Mouse (Mus musculus) forebrain, embryonic 16.5 days (tissue): ENCODE results near the gene Slc29a1. TPM values are rescaled to one million over a fixed set of nuclear protein-coding genes. Genes with fewer than 3 reads are reported as not detected.
A peak's percentile ranks its signal among the peaks of the same experiment; 100 is the strongest.

Experiments used
- ATAC-seq: fragments of 200-750 bp; cut with Nextera tagmentation; 2 replicates; pipeline ENCODE4 v1.8.0; 2017; ENCODE audit warnings: mild to moderate bottlenecking, moderate library complexity
- H3K27ac ChIP-seq: fragments of 300-500 bp; sonication (generic); 2 replicates; pipeline ENCODE4 v1.5.1; 2014; ENCODE audit warnings: low read length, control low read depth
- H3K27me3 ChIP-seq: fragments of 300-500 bp; sonication (generic); replicated peaks from 2 replicates; pipeline ENCODE4 v1.6.1; 2014; ENCODE audit warnings: low read length; ENCODE audit not compliant: control insufficient read depth, insufficient read depth
- H3K36me3 ChIP-seq: fragments of 300-500 bp; sonication (generic); 2 replicates; pipeline ENCODE4 v1.6.1; 2014; ENCODE audit not compliant: control insufficient read depth, insufficient read depth
- H3K4me1 ChIP-seq: fragments of 300-500 bp; sonication (generic); replicated peaks from 2 replicates; pipeline ENCODE4 v1.6.1; 2014; ENCODE audit warnings: low read length; ENCODE audit not compliant: control insufficient read depth, insufficient read depth
- H3K4me2 ChIP-seq: fragments of 300-500 bp; sonication (generic); 2 replicates; pipeline ENCODE4 v1.6.1; 2014; ENCODE audit warnings: mild to moderate bottlenecking, low read length, control low read depth
- H3K4me3 ChIP-seq: fragments of 300-500 bp; sonication (generic); replicated peaks from 2 replicates; pipeline ENCODE4 v1.5.1; 2014; ENCODE audit warnings: mild to moderate bottlenecking, low read length, control low read depth
- H3K9ac ChIP-seq: fragments of 300-500 bp; sonication (generic); replicated peaks from 2 replicates; pipeline ENCODE4 v1.6.1; 2014; ENCODE audit warnings: low read depth, low read length, control low read depth
- H3K9me3 ChIP-seq: fragments of 300-500 bp; sonication (generic); 2 replicates; pipeline ENCODE4 v1.6.1; 2016; ENCODE audit warnings: low read length; ENCODE audit not compliant: control insufficient read depth
- WGBS: fragments of 180-500 bp; shearing (Covaris S2); extraction: QIAGEN DNeasy Blood & Tissue Kit; methylation state at CpG from one replicate; pipeline ENCODE4 v1.1.7; 2014; 5-methylcytosine and 5-hydroxymethylcytosine counted together
- polyA plus RNA-seq: library from polyadenylated mRNA; unstranded; fragments of >200 nt; fragmentation: Nextera tagmentation; extraction: Ambion mirVana; gene quantifications from 2 replicates; pipeline ENCODE4 v1.2.1, GENCODE M21; 2015

Slc29a1 gene
- polyA plus RNA-seq, 1 experiment from 2014 or later = 79.7 TPM

- H3K4me3 ChIP-seq = no peak overlapping the region
- H3K27ac ChIP-seq = no peak overlapping the region; the same call in 1 of the 2 replicates
- H3K9ac ChIP-seq = no peak overlapping the region
- peaks cover 7% of the 10 kb centered on the region for H3K4me1 ChIP-seq
- H3K4me2 ChIP-seq = no peak overlapping the region
- H3K9me3 ChIP-seq = no peaks in the 10 kb centered on the region
- ATAC-seq = no peak
- 60% methylated on average over 23 of the region's 23 CpGs for WGBS
- peaks cover 8% of the 10 kb centered on the region; the same call in 1 of the 2 replicates for H3K36me3 ChIP-seq
- H3K27me3 ChIP-seq = no peaks in the 10 kb centered on the region
Measured at GRCm38 (mm10) chr17:45585725-45586448, 13.5 kb downstream of the Slc29a1 start.

- H3K27me3 ChIP-seq = no peaks in the 10 kb centered on the region
- peak; percentile 53 for ATAC-seq
- peak overlapping the region; percentile 57 for H3K27ac ChIP-seq
- no peak overlapping the region for H3K4me3 ChIP-seq
- peaks cover 8% of the 10 kb centered on the region; the same call in 1 of the 2 replicates for H3K36me3 ChIP-seq
- H3K9me3 ChIP-seq = no peaks in the 10 kb centered on the region
- 26% methylated on average over 14 of the region's 14 CpGs for WGBS
- H3K4me2 ChIP-seq = no peak overlapping the region
- H3K4me1 ChIP-seq = peaks cover 7% of the 10 kb centered on the region
- no peak overlapping the region; the same call in 1 of the 2 replicates for H3K9ac ChIP-seq
Measured at GRCm38 (mm10) chr17:45584939-45585678, 14.3 kb downstream of the Slc29a1 start.

- ATAC-seq = peak; percentile 24
- Histone ChIP-seq H3K4me3 (no peak overlapping the region), H3K4me2 (no peak overlapping the region), H3K27me3 (no peaks in the 10 kb centered on the region), H3K9me3 (no peaks in the 10 kb centered on the region), H3K4me1 (peaks cover 7% of the 10 kb centered on the region), H3K36me3 (peaks cover 8% of the 10 kb centered on the region; the same call in 1 of the 2 replicates), H3K9ac (no peak overlapping the region; the same call in 1 of the 2 replicates), H3K27ac (peak overlapping the region; percentile 57)
- WGBS = 33% methylated on average over 12 of the region's 12 CpGs
Measured at GRCm38 (mm10) chr17:45584096-45584896, 15.1 kb downstream of the Slc29a1 start.

GRCm38 (mm10) chr17:45582715-45583355 is 16.6 kb downstream of the Slc29a1 start:
- ATAC-seq = no peak
- Histone ChIP-seq H3K27ac (no peak overlapping the region), H3K36me3 (peaks cover 8% of the 10 kb centered on the region; the same call in 1 of the 2 replicates), H3K27me3 (no peaks in the 10 kb centered on the region), H3K9me3 (no peaks in the 10 kb centered on the region), H3K4me3 (no peak overlapping the region), H3K9ac (no peak overlapping the region), H3K4me2 (no peak overlapping the region), H3K4me1 (peaks cover 7% of the 10 kb centered on the region)
- 71% methylated on average over 6 of the region's 6 CpGs for WGBS

GRCm38 (mm10) chr17:45582188-45582587 is 17.2 kb downstream of the Slc29a1 start:
- Histone ChIP-seq H3K36me3 (peaks cover 7% of the 10 kb centered on the region; the same call in 1 of the 2 replicates), H3K27me3 (no peaks in the 10 kb centered on the region), H3K9me3 (no peaks in the 10 kb centered on the region), H3K4me1 (peaks cover 7% of the 10 kb centered on the region), H3K27ac (no peak overlapping the region), H3K4me2 (no peak overlapping the region), H3K4me3 (no peak overlapping the region), H3K9ac (no peak overlapping the region)
- 91% methylated on average over 6 of the region's 6 CpGs for WGBS
- ATAC-seq = no peak

GRCm38 (mm10) chr17:45581567-45581983 is 17.8 kb downstream of the Slc29a1 start:
- Histone ChIP-seq H3K27me3 (no peaks in the 10 kb centered on the region), H3K4me1 (peaks cover 7% of the 10 kb centered on the region), H3K4me2 (no peak overlapping the region), H3K36me3 (peaks cover 3% of the 10 kb centered on the region; the same call in 1 of the 2 replicates), H3K4me3 (no peak overlapping the region), H3K9me3 (no peaks in the 10 kb centered on the region), H3K27ac (no peak overlapping the region), H3K9ac (no peak overlapping the region)
- WGBS = 8% methylated on average over 2 of the region's 2 CpGs
- no peak for ATAC-seq

- 53% methylated on average over 12 of the region's 12 CpGs for WGBS
- no peak overlapping the region for H3K4me3 ChIP-seq
Measured at GRCm38 (mm10) chr17:45580958-45581477, 18.4 kb downstream of the Slc29a1 start.

GRCm38 (mm10) chr17:45579554-45579953 is 19.9 kb downstream of the Slc29a1 start:
- no peak overlapping the region for H3K4me3 ChIP-seq
- no peak overlapping the region for H3K4me2 ChIP-seq
- WGBS = 89% methylated on average over 4 of the region's 4 CpGs
- H3K9me3 ChIP-seq = no peaks in the 10 kb centered on the region
- no peaks in the 10 kb centered on the region for H3K27me3 ChIP-seq
- no peak for ATAC-seq
- H3K4me1 ChIP-seq = peaks cover 10% of the 10 kb centered on the region
- no peak overlapping the region for H3K27ac ChIP-seq
- H3K36me3 ChIP-seq = no peaks in the 10 kb centered on the region
- no peak overlapping the region for H3K9ac ChIP-seq

More at GRCm38 (mm10) chr17:45580958-45581477, 18.4 kb downstream of the Slc29a1 start:
- Histone ChIP-seq H3K9ac (no peak overlapping the region), H3K4me2 (no peak overlapping the region), H3K27me3 (no peaks in the 10 kb centered on the region), H3K4me1 (peaks cover 7% of the 10 kb centered on the region), H3K36me3 (no peaks in the 10 kb centered on the region), H3K9me3 (no peaks in the 10 kb centered on the region), H3K27ac (no peak overlapping the region)
- no peak for ATAC-seq
